Mouse (Mus musculus) c-Kit-positive CD71-negative TER-119-negative erythroid progenitor cells, embryonic 14.5 days (primary cell): ENCODE measurements at regions not wholly inside any gene's neighbourhood (a gene's known extent, or its start where the extent isn't known, plus 50 kb on each side); places are given as distances from the start of the nearest gene placed in this dataset.
A peak's percentile ranks its signal among the peaks of the same experiment; 100 is the strongest.

Experiments used
- DNase-seq: peaks from one replicate; pipeline ENCODE4 v3.0.0-alpha.2; 2013; ENCODE audit warnings: low read depth

- no peak for DNase-seq
Measured at GRCm38 (mm10) chr1:24832246-24832645, 153.8 kb downstream of the Lmbrd1 start.

GRCm38 (mm10) chr1:24866877-24867276 lies 188.4 kb downstream of the Lmbrd1 start:
- no peak for DNase-seq

- DNase-seq: no peak
Measured at GRCm38 (mm10) chr1:24869772-24870171, 191.3 kb downstream of the Lmbrd1 start.

- DNase-seq: no peak
Measured at GRCm38 (mm10) chr1:24870685-24871417, 192.4 kb downstream of the Lmbrd1 start.

GRCm38 (mm10) chr1:24877014-24877413 lies 198.6 kb downstream of the Lmbrd1 start:
- no peak for DNase-seq

- DNase-seq: no peak
Measured at GRCm38 (mm10) chr1:24883638-24884037, 205.2 kb downstream of the Lmbrd1 start.

GRCm38 (mm10) chr1:24901278-24901677 lies 222.8 kb downstream of the Lmbrd1 start:
- DNase-seq: peak; percentile 7

- no peak for DNase-seq
Measured at GRCm38 (mm10) chr1:24938303-24939263, 260.2 kb downstream of the Lmbrd1 start.

- no peak for DNase-seq
Measured at GRCm38 (mm10) chr1:24942757-24943296, 264.4 kb downstream of the Lmbrd1 start.

GRCm38 (mm10) chr1:24943451-24943850 lies 265.0 kb downstream of the Lmbrd1 start:
- DNase-seq: no peak

GRCm38 (mm10) chr1:24972681-24973080 lies 294.3 kb downstream of the Lmbrd1 start:
- no peak for DNase-seq

- DNase-seq: no peak
Measured at GRCm38 (mm10) chr1:25008456-25009169, 330.2 kb downstream of the Lmbrd1 start.

GRCm38 (mm10) chr1:25012754-25013153 lies 334.3 kb downstream of the Lmbrd1 start:
- DNase-seq: no peak
